Mouse (Mus musculus): ENCODE results near the gene Spata13.

GRCm38 (mm10) chr14:60639195-60639594 is 5.4 kb downstream of the Spata13 start:
- TF ChIP-seq EP300 (IDR thresholded peaks at IDR 0.05; ENCODE audit: low read depth) (no peak), CTCF (IDR thresholded peaks at IDR 0.05; ENCODE audit: low read depth) (no peak)

Data from heart, postnatal 0 days (tissue).